Mouse (Mus musculus) erythroblast, adult 5-6 weeks (primary cell): Measurements from ENCODE around the gene Gm572. TPM values are rescaled to one million over a fixed set of nuclear protein-coding genes. Genes with fewer than 3 reads are reported as not detected.

ENCODE experiments used
- ATAC-seq: replicated peaks from 2 replicates; pipeline ENCODE4 v1.8.0; 2016; ENCODE audit warnings: moderate number of reproducible peaks, mild to moderate bottlenecking, moderate TSS enrichment, inconsistent platforms; ENCODE audit not compliant: poor library complexity, low FRiP score, severe bottlenecking
- total RNA-seq, 2 experiments: library from RNA; stranded (forward) in 1 of 2; stranded (reverse) in 1 of 2; fragments of 150-400 nt in 1 of 2; fragments of 200-764, 138-1000 nt in 1 of 2; gene quantifications; 2 replicates each; pipeline versions ENCODE4 v1.2.3 to v1.2.4; 2015 to 2017; ENCODE audit warnings: low replicate concordance in 2 of 2

The Gm572 gene
- total RNA-seq (2015; ENCODE audit: low replicate concordance) (not detected in 2 replicates), total RNA-seq (2017; ENCODE audit: low replicate concordance) (not detected in 2 replicates)

DNA sequence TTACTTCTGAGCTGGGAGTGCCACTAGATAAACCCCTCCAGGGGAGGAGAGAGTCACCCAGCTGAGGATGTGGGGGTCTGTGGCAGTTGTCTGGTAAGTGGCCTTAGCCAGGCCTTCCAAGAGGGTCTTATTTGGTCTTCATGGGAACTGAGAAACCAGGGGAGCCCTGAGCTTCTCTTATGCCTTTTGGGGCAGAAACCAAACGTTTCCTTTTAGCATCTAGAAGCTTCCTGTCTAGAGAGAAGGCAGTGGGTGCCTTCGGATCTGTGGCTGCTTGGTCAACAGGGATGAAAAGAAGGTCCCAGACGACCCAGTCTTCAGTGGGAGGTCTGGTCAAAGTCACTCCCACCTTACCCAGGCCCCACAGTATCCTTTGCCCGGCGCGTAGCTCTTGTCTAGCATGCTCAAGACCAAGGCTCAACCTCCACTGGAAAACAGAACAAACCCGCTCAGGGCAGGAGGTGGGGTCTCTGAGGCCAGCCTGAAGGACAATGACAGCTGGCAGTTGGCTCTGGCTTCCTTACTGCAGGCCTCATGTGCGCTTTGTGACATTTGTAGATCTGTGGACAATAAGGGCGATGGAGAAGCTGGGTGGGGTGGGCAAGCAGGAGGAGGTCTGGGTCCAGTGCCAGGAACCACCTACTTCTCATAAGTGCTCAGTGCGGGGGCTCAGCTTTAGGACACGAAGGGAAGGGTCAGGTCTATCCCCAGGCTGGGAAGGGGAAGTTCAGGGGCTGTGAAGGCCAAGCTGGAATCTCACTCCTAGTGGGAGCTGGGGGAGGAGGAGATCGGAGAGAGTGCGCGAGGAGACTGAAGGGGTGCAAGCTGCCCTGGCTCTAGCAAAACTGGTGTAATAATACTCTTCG is at the start of gene Gm572:
Gene Gm572 (plus strand): TSS at position 27 of the 866 bp plus-strand sequence.
- ATAC-seq = peak; percentile 50; the same call in 1 of the 2 replicates

DNA sequence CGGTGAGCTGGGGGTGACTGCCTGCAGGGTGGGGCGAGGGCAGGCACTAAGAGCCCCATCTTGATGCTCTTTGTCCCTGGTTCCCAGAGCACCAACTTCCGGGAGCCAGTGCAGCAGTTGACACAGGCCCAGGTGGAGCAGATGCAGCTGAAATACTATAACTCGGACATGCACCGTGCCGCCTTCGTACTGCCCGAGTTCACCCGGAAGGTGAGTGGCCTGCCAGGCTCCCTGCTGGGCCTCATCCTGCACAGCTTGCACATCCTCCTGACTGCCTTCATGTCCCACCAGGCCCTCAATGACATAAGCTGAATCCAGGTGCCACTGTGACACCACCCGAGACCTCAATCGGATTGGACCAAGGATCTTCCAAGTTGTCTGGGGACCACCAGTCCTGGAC is 49.1 kb upstream of the Gm572 start:
- no peak for ATAC-seq

DNA sequence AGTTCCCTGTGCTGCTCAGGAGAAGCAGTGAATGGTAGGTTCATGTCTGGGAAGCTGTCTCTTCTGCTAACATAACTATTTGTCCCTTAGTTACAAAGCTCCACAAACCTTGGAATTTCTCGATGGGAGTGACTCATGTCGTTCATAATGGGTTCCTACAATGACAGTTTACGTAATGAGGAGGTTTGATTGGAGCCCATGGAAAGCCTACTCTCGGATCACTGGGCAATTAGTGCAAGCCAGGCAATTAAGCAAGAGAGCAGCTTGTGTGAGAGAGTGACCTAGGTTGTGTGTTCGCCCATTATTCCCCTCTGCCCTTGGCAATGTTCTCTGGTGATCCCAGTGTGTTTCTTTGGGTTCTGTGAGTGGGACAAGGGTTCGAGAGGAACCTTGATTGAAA is 47.2 kb upstream of the Gm572 start:
- ATAC-seq = no peak

DNA sequence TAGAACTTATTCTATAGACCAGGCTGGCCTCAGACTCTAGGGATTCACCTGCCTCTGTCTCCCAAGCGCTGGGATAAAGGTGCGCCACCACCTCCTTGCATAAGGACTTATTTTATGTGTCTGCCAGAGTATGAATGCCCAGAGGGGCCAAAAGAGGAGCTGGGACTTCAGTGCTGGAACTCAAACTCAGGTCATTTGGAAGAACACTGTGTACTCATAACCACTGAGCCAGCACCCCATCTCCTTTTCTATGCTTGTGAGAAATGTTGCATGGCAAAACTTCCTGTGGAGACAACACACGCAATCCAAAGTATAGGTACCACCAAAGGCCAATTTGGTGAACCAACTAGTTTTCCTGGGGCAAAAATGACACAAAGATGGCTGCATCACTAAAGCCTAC is 46.4 kb upstream of the Gm572 start:
- ATAC-seq = no peak

DNA sequence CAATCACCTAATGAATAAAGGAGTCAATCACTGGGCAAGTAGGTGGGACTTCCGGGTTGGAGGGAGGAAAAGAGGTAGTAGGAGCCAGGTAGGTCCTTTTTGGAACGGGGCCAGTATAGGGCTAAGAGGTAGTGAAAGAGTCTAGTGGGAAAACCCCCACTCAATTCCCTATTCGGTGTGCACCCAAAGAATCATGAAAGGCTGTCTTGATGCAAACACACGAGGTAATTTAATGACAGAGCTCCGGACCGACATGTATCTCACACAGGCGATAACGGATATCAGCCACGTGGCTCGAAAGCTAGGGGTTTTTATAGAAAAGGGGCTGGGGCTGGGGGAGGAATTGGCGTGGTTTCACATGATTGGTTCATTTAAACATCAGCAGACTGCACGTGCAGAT is 44.3 kb upstream of the Gm572 start:
- no peak for ATAC-seq

DNA sequence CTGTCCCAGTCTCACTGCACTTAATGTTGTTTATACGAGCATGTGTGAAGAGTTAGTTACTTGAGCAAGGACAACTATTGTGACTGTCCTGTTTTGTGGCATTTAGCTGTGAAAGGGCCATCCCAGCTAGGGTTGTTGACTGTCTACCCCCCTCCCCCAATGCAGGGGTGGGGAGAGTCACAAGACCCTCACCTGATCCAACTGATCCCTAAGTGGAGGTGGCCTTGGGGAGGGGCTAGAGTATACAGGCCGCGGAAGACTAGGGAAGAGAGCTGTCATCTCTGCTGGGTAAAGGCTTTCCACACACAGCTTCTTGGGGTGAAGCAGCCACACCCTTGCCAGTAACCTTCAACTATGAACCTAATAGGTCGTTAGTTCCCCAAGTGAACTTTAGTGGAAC is 42.8 kb upstream of the Gm572 start:
- ATAC-seq = no peak

DNA sequence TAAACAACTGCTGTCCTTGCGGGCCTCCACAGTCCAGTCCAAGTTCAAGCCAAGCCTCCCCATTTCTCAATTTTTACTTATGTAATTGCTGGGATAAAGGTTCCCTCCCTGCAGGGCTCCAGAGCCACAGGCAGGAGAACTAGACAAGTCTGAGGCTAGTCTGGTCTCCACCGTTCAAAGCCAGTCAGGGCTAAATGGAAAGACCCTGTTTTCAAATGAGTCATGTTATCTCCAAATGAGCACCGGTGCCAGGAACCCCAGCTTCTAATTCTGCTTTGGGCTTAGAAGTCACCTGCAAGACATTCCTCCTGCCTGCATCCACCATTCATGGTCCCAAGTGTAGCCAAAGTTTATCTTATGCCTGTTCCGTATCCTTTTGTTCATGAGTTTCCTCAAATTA is 41.2 kb upstream of the Gm572 start:
- ATAC-seq = no peak

DNA sequence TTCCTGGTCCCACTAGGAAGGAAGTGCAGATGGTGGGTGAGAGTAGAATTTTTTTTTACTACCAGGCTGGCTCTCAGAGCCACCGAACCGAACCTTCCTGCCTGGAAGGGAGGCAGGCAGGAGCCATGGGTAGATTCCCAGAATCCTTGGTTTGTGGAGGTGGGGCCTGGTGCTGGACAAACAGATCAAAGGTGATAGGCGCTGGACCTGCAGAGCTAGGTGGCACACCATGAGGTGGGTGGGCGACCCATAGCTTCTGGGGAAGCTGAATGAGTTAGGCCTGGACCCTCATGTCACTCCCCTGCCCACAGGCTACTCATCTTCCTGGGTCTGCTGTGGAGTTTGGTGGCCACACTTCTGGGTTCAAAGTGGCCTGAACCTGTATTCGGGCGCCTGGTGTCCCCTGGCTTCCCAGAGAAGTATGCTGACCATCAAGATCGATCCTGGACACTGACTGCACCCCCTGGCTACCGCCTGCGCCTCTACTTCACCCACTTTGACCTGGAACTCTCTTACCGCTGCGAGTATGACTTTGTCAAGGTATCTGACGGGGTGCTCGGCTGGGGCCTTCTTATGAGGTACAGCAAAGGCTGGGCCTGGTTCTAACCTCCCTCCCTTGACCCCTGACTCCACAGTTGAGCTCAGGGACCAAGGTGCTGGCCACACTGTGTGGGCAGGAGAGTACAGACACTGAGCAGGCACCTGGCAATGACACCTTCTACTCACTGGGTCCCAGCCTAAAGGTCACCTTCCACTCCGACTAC is 40.6 kb upstream of the Gm572 start, which contains the start of gene Masp2:
Gene Masp2 (plus strand): TSS at position 198 of the 764 bp plus-strand sequence.
- no peak for ATAC-seq

DNA sequence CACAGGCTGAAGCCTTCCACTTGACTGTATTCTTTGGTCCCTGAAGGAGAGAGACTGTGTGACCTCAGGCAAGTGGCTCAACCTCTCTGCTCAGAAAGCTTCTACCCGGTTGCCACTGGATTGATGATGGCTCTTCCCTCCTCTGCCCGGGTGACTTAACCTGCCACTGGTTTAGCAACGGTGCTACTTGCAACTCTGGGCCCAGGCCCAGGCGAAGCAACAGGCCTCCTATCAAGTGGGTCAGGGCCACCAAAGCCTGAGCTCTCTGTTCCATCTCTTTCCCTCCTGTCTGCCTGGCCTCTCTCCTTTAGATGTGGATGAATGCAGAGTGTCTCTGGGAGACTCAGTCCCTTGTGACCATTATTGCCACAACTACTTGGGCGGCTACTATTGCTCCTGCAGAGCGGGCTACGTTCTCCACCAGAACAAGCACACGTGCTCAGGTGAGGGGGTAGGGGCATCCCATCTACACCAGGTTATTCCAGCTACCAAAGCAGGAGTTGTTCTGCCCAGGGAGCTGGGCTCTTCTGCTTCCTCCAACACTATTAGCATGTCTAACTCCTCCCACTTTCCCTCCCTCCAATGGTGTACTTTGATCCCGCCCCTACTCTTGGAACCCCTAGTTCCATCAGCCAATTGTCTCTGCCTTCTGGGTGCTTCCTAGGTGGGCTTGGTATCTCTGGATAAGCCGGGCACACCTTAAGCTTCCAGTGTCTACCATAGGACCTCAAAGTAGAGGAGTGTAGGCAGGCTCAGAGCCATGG is 39.6 kb upstream of the Gm572 start:
- ATAC-seq = no peak

DNA sequence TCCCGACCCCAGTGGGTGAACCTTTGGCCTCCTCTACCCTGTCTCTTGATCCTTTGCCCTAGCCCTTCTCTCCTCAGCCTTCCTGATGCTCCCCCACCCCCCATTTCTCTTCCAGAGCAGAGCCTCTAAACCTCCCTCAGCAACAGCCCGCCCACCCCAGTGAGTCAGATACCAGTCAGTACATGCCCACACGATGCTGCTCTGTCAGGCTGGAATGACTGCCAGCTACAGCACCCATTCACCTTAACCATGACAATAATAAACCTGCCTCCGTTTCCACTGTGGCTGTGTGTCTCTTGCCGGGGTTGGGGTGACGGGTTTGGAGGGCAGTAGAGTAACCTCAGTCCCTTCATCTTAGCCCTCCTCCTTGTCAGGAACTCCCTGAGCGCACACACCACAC is 39.0 kb upstream of the Gm572 start:
- no peak for ATAC-seq

DNA sequence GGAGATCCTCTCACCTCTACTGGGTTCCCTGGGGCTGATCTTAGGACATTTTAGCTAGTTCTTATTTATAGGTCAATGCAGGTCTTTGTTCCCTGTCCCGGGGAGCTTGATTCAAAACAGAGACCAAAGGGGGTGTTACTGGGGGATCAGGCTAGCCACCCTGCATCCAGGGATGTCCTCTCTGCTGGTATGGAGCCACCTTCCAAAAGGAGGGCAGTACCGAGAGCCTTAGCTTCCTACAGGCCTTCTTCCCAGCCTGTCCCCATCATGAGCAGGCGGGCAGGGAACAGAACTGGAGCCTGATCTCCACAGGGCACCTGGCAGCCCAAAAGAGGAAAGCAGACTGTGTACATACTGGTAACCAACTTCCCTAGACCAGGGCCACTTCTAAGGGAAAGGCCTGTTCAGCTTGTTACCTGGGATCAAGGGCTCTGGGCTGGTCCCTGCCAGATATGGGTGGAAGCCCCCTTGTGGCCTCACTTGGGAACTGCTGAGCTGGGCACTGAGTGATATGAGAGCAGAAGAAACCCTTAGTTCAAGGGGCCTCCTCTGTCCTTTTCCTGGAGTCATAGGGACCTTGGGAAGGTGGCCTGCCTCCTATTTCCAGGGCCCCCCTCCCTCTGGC is 38.5 kb upstream of the Gm572 start:
- ATAC-seq = peak; percentile 72

DNA sequence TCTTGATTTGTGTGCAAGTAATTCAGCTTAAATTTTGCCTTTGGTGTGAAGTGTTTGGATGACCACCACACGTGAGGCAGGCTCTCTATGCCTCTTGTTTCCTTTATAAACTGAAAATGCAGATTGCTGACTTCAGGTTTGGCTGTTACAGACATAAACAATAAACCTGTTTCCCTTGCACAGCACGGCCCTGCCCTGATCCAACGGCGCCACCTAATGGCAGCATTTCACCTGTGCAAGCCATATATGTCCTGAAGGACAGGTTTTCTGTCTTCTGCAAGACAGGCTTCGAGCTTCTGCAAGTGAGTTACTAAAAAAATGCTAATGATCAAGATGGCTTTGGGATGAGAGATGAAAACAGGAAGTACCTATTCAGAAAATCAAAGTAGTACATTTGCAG is 35.4 kb upstream of the Gm572 start:
- ATAC-seq = 0 out of 2 replicates have a peak, but pooled peaks have one; percentile 41

DNA sequence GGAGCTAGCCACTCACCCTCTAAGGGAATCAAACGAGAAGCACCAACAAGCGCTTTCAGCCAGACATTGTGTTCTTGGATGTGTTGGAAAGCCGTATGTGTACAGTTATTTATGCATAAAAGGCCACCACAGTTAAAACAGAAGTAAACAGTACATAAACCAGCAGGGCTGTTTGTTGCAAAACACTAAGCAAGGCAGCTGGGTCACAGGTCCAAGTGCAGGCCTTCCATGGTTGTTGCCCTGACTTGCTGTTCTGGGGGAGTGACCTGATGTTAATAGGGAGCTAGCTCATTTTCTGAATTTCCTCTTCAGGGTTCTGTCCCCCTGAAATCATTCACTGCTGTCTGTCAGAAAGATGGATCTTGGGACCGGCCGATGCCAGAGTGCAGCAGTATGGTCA is 33.3 kb upstream of the Gm572 start:
- ATAC-seq = no peak

DNA sequence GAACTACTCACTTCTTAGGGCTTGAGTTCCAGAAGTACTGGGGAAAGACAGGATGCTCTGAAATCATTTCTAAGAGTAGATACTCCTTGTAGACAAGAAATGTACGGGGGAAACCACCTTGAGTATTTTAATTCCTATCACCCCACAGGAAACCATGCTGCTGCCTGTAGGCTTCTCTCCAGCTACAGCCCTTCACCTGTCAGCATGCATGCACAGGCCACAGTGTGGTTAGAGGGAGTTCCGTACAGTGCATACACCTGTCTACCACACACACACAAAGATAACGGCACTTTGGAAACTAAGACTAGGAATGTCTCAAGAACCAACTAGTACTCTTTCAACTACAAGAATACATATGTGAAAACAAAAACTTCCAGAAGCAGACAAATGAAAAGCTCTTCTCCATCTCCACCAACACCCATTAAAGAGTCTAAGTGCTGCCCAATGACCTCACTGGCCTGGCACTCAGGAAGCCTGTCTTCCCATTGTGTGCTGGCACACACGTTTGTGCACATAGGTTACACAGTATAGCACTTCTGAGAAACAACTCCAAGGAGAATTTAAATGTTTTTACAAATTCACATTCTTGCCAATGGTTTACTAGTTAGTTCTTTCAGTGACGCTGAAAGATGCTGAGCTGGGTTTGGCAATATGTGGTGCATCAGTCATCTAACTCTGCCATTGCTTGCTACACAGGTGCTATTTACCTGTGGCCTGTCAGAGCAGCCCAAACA is 32.3 kb upstream of the Gm572 start:
- no peak for ATAC-seq

DNA sequence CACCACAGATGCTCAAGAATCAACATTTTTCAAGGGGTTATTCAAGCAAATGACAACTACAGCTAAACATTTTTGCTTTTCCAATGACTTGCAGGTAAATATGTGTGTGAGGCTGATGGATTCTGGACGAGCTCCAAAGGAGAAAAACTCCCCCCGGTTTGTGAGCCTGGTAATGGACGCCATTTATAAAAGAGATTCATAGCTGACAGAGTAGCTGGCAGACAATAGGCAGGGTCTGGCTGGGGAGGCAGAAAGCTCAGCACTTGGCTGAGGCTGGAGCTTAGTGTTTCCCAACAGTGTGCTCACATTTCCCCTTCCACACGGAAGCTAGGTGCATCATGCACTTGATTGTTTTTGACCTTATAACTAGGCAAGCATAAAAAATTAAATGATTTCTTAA is 30.6 kb upstream of the Gm572 start:
- ATAC-seq = no peak

DNA sequence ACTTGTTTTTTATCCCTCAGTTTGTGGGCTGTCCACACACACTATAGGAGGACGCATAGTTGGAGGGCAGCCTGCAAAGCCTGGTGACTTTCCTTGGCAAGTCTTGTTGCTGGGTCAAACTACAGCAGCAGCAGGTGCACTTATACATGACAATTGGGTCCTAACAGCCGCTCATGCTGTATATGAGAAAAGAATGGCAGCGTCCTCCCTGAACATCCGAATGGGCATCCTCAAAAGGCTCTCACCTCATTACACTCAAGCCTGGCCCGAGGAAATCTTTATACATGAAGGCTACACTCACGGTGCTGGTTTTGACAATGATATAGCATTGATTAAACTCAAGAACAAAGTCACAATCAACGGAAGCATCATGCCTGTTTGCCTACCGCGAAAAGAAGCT is 29.4 kb upstream of the Gm572 start:
- no peak for ATAC-seq

DNA sequence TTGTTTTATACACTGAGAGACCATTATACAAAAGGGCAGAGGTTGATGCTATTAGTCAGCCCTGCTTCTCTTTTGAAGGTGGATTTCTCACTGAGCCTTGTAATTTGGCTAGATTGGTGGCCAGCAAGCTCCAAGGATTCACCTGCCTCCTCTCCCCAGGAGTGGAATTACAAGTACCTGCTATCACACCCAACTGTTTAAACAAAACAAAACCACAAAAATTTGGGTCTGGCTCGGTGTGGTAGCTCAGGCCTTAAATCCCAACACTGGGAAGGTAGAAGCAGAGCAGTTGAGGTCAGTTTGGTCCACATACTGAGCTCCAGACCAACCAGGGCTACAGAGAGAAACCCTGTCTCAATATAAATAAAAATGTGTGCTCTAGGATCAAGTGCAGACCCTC is 23.3 kb upstream of the Gm572 start:
- no peak for ATAC-seq

DNA sequence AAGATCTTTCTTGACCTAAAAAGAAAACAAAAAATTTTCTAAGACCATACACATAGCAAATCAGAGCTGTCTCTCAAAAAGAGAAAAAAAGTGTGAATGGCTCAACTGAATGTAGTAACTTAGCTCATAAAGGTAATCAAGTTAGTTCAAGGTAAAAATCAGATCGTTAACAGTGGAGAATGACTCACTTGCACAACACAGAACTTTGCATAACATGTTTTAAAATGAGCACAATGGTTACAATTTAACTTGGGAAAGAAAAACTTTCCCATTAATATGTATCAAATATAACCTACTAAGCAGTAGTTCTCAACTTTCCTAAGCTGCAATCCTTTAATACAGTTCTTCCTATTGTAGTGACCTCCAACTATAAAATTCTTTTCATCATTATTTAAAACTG is 22.4 kb upstream of the Gm572 start:
- ATAC-seq = no peak

DNA sequence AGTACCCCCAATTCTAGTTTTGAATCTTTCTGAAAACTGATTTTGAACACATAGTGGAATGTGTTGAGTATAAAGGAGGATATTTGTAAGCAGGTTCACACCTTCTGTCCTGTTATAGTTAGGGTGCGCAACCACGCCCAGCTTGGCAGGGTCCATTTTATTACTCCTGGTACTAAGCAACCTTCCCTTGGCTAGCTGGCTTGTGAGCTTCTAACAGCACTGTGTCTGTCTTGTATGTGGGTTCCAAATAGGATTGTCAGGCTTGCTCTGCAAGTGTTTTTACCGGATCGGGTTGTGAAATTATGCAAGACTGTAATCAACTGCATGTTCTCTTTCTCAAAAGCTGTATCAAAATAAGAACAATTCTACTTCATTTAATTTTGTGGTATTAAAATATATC is 20.6 kb upstream of the Gm572 start:
- ATAC-seq = no peak
